Mouse (Mus musculus) heart, postnatal 0 days (tissue): Measurements from ENCODE around the gene Kif18b. TPM values are rescaled to one million over a fixed set of nuclear protein-coding genes. Genes with fewer than 3 reads are reported as not detected.
A peak's percentile ranks its signal among the peaks of the same experiment; 100 is the strongest.

Experiments used
- ATAC-seq: fragments of 200-750 bp; cut with Nextera tagmentation; 2 replicates; pipeline ENCODE4 v1.8.0; 2017; ENCODE audit warnings: low read depth, moderate number of reproducible peaks, moderate library complexity; ENCODE audit not compliant: insufficient read depth
- DNase-seq: peaks from one replicate; pipeline ENCODE4 v3.0.0-alpha.2; 2016; ENCODE audit warnings: low spot score
- H3K27ac ChIP-seq: fragments of 300-500 bp; sonication (generic); 2 replicates; pipeline ENCODE4 v1.5.1; 2014; ENCODE audit warnings: low read depth, mild to moderate bottlenecking
- H3K27me3 ChIP-seq: fragments of 300-500 bp; sonication (generic); 2 replicates; pipeline ENCODE4 v1.6.1; 2014; ENCODE audit warnings: low read length, mixed read lengths; ENCODE audit not compliant: control insufficient read depth, insufficient read depth
- H3K36me3 ChIP-seq: fragments of 300-500 bp; sonication (generic); replicated peaks from 2 replicates; pipeline ENCODE4 v1.6.1; 2014; ENCODE audit warnings: low read length, mixed read lengths; ENCODE audit not compliant: control insufficient read depth, insufficient read depth
- H3K4me1 ChIP-seq: fragments of 300-500 bp; sonication (generic); 2 replicates; pipeline ENCODE4 v1.6.1; 2014; ENCODE audit warnings: antibody characterized with exemption; ENCODE audit not compliant: control insufficient read depth, insufficient read depth
- H3K4me2 ChIP-seq: fragments of 300-500 bp; sonication (generic); 2 replicates; pipeline ENCODE4 v1.6.1; 2014; ENCODE audit warnings: low read depth, mild to moderate bottlenecking, low read length, moderate library complexity
- H3K4me3 ChIP-seq: fragments of 300-500 bp; sonication (generic); 2 replicates; pipeline ENCODE4 v1.5.1; 2014; ENCODE audit warnings: low read depth, low read length
- H3K9ac ChIP-seq: fragments of 300-500 bp; sonication (generic); replicated peaks from 2 replicates; pipeline ENCODE4 v1.6.1; 2014; ENCODE audit warnings: low read depth, low read length, mixed read lengths
- H3K9me3 ChIP-seq: fragments of 300-500 bp; sonication (generic); replicated peaks from 2 replicates; pipeline ENCODE4 v1.6.1; 2016; ENCODE audit warnings: low read length; ENCODE audit not compliant: control insufficient read depth
- CTCF ChIP-seq: IDR thresholded peaks from 2 replicates; pipeline ENCODE4 v1.5.1; 2016; ENCODE audit warnings: antibody characterized with exemption, control low read depth, low read depth
- EP300 ChIP-seq: IDR thresholded peaks from 2 replicates; pipeline ENCODE4 v1.6.1; 2016; ENCODE audit warnings: antibody characterized with exemption, low read depth
- WGBS: fragments of 180-500 bp; shearing (Covaris S2); extraction: QIAGEN DNeasy Blood & Tissue Kit; methylation state at CpG from one replicate; pipeline ENCODE4 v1.1.7; 2014; 5-methylcytosine and 5-hydroxymethylcytosine counted together
- polyA plus RNA-seq: library from polyadenylated mRNA; unstranded; fragments of >200 nt; fragmentation: Nextera tagmentation; extraction: Ambion mirVana; gene quantifications from 2 replicates; pipeline ENCODE4 v1.2.1, GENCODE M21; 2015
- total RNA-seq: library from RNA; depleted of rRNA; stranded (reverse); fragments of >200 nt; gene quantifications from 2 replicates; pipeline ENCODE4 v1.2.3, GENCODE M21; 2014; ENCODE audit warnings: low replicate concordance

Gene Kif18b
- total and polyA plus RNA-seq, 2 experiments from 2014 or later = 1.3 to 9.6 TPM

- no peaks in the 10 kb centered on the region for H3K4me1 ChIP-seq
- ATAC-seq = no peak
- no peaks in the 10 kb centered on the region for H3K9me3 ChIP-seq
- no peak for DNase-seq
- 75% methylated on average over 7 of the region's 7 CpGs for WGBS
- H3K4me3 ChIP-seq = no peak overlapping the region
- H3K36me3 ChIP-seq = peaks cover 34% of the 10 kb centered on the region
- H3K4me2 ChIP-seq = no peak overlapping the region
- no peak overlapping the region for H3K9ac ChIP-seq
- H3K27me3 ChIP-seq = no peaks in the 10 kb centered on the region
- no peak overlapping the region for H3K27ac ChIP-seq
- TF ChIP-seq CTCF (no peak), EP300 (no peak)
Measured at GRCm38 (mm10) chr11:102903654-102904053, 21.3 kb downstream of the Kif18b start.

DNA sequence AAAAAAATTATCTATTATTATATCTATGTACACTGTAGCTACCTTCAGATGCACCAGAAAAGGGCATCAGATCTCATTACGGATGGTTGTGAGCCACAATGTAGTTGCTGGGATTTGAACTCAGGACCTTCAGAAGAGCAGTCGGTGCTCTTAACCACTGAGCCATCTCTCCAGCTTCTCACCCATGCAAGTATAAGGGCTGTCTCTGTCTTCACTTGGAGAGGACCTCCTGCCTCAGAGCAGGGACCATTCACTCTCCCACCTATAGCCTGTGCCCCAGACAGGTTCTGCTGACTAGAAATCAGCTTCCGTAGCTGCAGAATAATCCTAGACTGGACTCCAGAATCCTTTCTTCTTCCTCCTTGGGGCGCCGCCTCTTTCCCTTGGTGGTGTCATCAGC lies 22.8 kb downstream of the Kif18b start:
- H3K9ac ChIP-seq = no peak overlapping the region
- WGBS = 85% methylated on average over 5 of the region's 5 CpGs
- no peaks in the 10 kb centered on the region for H3K4me1 ChIP-seq
- ATAC-seq (no peak), DNase-seq (no peak)
- peaks cover 19% of the 10 kb centered on the region; the same call in 1 of the 2 replicates for H3K36me3 ChIP-seq
- TF ChIP-seq EP300 (no peak), CTCF (no peak)
- no peak overlapping the region for H3K27ac ChIP-seq
- H3K27me3 ChIP-seq = no peaks in the 10 kb centered on the region
- H3K4me3 ChIP-seq = no peak overlapping the region
- H3K9me3 ChIP-seq = no peaks in the 10 kb centered on the region
- no peak overlapping the region for H3K4me2 ChIP-seq

DNA sequence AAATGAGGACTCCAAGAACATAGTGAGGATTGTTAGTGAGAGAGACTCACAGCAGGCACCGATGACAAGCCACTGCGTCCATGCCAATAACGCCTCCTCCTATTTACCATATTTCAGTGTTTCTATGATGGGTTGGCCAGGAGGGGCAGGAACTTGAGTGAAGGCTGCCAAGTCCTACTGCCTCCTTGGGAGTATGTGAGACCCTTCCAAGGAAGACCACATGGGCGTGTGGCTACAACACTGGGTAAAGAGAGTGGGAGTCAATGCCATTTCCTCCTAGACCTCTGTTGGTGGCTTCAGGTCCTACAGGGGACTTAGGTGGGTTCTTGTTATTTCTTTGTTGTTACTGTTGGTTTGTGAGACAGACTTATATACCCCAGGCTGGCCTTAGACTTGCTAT lies 23.7 kb downstream of the Kif18b start:
- Histone ChIP-seq H3K9me3 (no peaks in the 10 kb centered on the region), H3K4me3 (no peak overlapping the region), H3K27me3 (0 out of 2 replicates have a peak, but pooled peaks cover 8% of the 10 kb centered on the region), H3K9ac (no peak overlapping the region), H3K4me2 (peak overlapping the region; percentile 14; the same call in 1 of the 2 replicates), H3K27ac (no peak overlapping the region), H3K4me1 (no peaks in the 10 kb centered on the region), H3K36me3 (peaks cover 10% of the 10 kb centered on the region; the same call in 1 of the 2 replicates)
- peak; percentile 14; the same call in 1 of the 2 replicates for ATAC-seq
- peak; percentile 9 for DNase-seq
- WGBS = 55% methylated on average over 4 of the region's 4 CpGs
- TF ChIP-seq CTCF (no peak), EP300 (no peak)

- Histone ChIP-seq H3K27ac (no peak within 1 kb of the TSS), H3K4me1 (no peaks in the 10 kb centered on the region), H3K36me3 (peaks cover 6% of the 10 kb centered on the region; the same call in 1 of the 2 replicates), H3K9ac (no peak within 1 kb of the TSS), H3K27me3 (0 out of 2 replicates have a peak, but pooled peaks cover 11% of the 10 kb centered on the region), H3K4me2 (peak within 1 kb of the TSS; percentile 14; the same call in 1 of the 2 replicates), H3K9me3 (no peaks in the 10 kb centered on the region), H3K4me3 (no peak within 1 kb of the TSS)
- WGBS = 9% methylated on average over 7 of the region's 7 CpGs
- TF ChIP-seq CTCF (peak; percentile 97), EP300 (no peak)
- DNase-seq (peak; percentile 75), ATAC-seq (peak; percentile 74; the same call in 1 of the 2 replicates)
Measured at GRCm38 (mm10) chr11:102900763-102901162, 24.2 kb downstream of the Kif18b start, which contains the start of gene Gfap. Gfap (minus strand) TSS chr11:102900912.

- Histone ChIP-seq H3K27ac (no peak overlapping the region), H3K4me3 (no peak overlapping the region), H3K27me3 (peaks cover 32% of the 10 kb centered on the region), H3K9ac (no peak overlapping the region), H3K4me2 (no peak overlapping the region), H3K4me1 (0 out of 2 replicates have a peak, but pooled peaks cover under 1% of the 10 kb centered on the region), H3K36me3 (no peaks in the 10 kb centered on the region), H3K9me3 (no peaks in the 10 kb centered on the region)
- ATAC-seq = no peak
- DNase-seq = no peak
- no peak for TF ChIP-seq CTCF
- no peak for TF ChIP-seq EP300
- WGBS = 79% methylated on average over 9 of the region's 9 CpGs
Measured at GRCm38 (mm10) chr11:102898408-102898807, 26.5 kb downstream of the Kif18b start.

DNA sequence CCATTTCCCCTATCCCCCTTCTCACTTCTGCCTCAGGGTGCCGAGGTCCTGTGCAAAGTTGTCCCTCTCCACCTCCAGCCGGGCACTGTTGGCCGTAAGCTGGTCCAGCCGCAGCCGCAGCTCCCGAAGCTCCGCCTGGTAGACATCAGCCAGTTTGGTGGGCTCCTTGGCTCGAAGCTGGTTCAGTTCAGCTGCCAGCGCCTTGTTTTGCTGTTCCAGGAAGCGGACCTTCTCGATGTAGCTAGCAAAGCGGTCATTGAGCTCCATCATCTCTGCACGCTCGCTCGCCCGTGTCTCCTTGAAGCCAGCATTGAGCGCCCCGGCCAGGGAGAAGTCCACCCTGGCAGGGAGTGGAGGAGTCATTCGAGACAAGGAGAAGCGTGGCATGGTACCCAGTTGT lies 28.3 kb downstream of the Kif18b start:
- Histone ChIP-seq H3K9ac (no peak overlapping the region), H3K4me1 (0 out of 2 replicates have a peak, but pooled peaks cover 3% of the 10 kb centered on the region), H3K4me2 (no peak overlapping the region), H3K36me3 (no peaks in the 10 kb centered on the region), H3K4me3 (no peak overlapping the region), H3K9me3 (no peaks in the 10 kb centered on the region), H3K27me3 (peaks cover 43% of the 10 kb centered on the region), H3K27ac (no peak overlapping the region)
- DNase-seq (no peak), ATAC-seq (no peak)
- TF ChIP-seq CTCF (no peak), EP300 (no peak)
- 75% methylated on average over 20 of the region's 20 CpGs for WGBS
